Mouse (Mus musculus) limb, embryonic 11.5 days (tissue): ENCODE measurements around the gene Echdc3. TPM values are rescaled to one million over a fixed set of nuclear protein-coding genes. Genes with fewer than 3 reads are reported as not detected.
A peak's percentile ranks its signal among the peaks of the same experiment; 100 is the strongest.

Source experiments
- ATAC-seq: fragments of 200-750 bp; cut with Nextera tagmentation; 2 replicates; pipeline ENCODE4 v1.8.0; 2017; ENCODE audit warnings: low read depth; ENCODE audit not compliant: insufficient number of reproducible peaks, low FRiP score, low TSS enrichment
- DNase-seq: peaks from one replicate; pipeline ENCODE4 v3.0.0-alpha.2; 2015; ENCODE audit warnings: low spot score
- H3K27ac ChIP-seq: fragments of 300-500 bp; sonication (generic); replicated peaks from 2 replicates; pipeline ENCODE4 v1.5.1; 2014; ENCODE audit warnings: low read depth, mild to moderate bottlenecking, low read length
- H3K27me3 ChIP-seq: fragments of 300-500 bp; sonication (generic); 2 replicates; pipeline ENCODE4 v1.6.1; 2014; ENCODE audit warnings: mild to moderate bottlenecking, low read length, mixed read lengths; ENCODE audit not compliant: control insufficient read depth, insufficient read depth
- H3K36me3 ChIP-seq: fragments of 300-500 bp; sonication (generic); 2 replicates; pipeline ENCODE4 v1.6.1; 2014; ENCODE audit warnings: mild to moderate bottlenecking, low read length, moderate library complexity, mixed read lengths; ENCODE audit not compliant: control insufficient read depth, insufficient read depth
- H3K4me1 ChIP-seq: fragments of 300-500 bp; sonication (generic); 2 replicates; pipeline ENCODE4 v1.6.1; 2014; ENCODE audit warnings: low read length, mixed read lengths; ENCODE audit not compliant: control insufficient read depth, insufficient read depth
- H3K4me2 ChIP-seq: fragments of 300-500 bp; sonication (generic); 2 replicates; pipeline ENCODE4 v1.6.1; 2014; ENCODE audit warnings: low read depth, mild to moderate bottlenecking, moderate library complexity; ENCODE audit not compliant: severe bottlenecking
- H3K4me3 ChIP-seq: fragments of 300-500 bp; sonication (generic); 2 replicates; pipeline ENCODE4 v1.5.1; 2014; ENCODE audit warnings: low read depth, low read length
- H3K9ac ChIP-seq: fragments of 300-500 bp; sonication (generic); 2 replicates; pipeline ENCODE4 v1.6.1; 2014; ENCODE audit warnings: mild to moderate bottlenecking, low read length
- H3K9me3 ChIP-seq: fragments of 300-500 bp; sonication (generic); 2 replicates; pipeline ENCODE4 v1.6.1; 2016; ENCODE audit warnings: low read length; ENCODE audit not compliant: control insufficient read depth
- WGBS: fragments of 180-500 bp; shearing (Covaris S2); extraction: QIAGEN DNeasy Blood & Tissue Kit; methylation state at CpG from one replicate; pipeline ENCODE4 v1.1.7; 2014; 5-methylcytosine and 5-hydroxymethylcytosine counted together
- polyA plus RNA-seq: library from polyadenylated mRNA; unstranded; fragments of >200 nt; fragmentation: Nextera tagmentation; extraction: Ambion mirVana; gene quantifications from 2 replicates; pipeline ENCODE4 v1.2.1, GENCODE M21; 2014

Gene Echdc3
- polyA plus RNA-seq, 1 experiment from 2014 or later = 2.7 TPM

GRCm38 (mm10) chr2:6209746-6210145 is 3.1 kb downstream of the Echdc3 start:
- 82% methylated on average over 3 of the region's 3 CpGs for WGBS
- Histone ChIP-seq H3K9ac (no peak overlapping the region), H3K4me1 (peaks cover 10% of the 10 kb centered on the region; the same call in 1 of the 2 replicates), H3K27me3 (no peaks in the 10 kb centered on the region), H3K4me2 (no peak overlapping the region), H3K36me3 (no peaks in the 10 kb centered on the region), H3K27ac (no peak overlapping the region), H3K4me3 (no peak overlapping the region), H3K9me3 (no peaks in the 10 kb centered on the region)
- DNase-seq (no peak), ATAC-seq (no peak)

GRCm38 (mm10) chr2:6209116-6209515 is 3.7 kb downstream of the Echdc3 start:
- H3K4me3 ChIP-seq = no peak overlapping the region
- 81% methylated on average over 11 of the region's 11 CpGs for WGBS
- no peak overlapping the region for H3K27ac ChIP-seq
- no peaks in the 10 kb centered on the region for H3K36me3 ChIP-seq
- H3K4me1 ChIP-seq = peaks cover 10% of the 10 kb centered on the region; the same call in 1 of the 2 replicates
- no peak overlapping the region for H3K9ac ChIP-seq
- no peaks in the 10 kb centered on the region for H3K9me3 ChIP-seq
- no peak overlapping the region for H3K4me2 ChIP-seq
- ATAC-seq (no peak), DNase-seq (no peak)
- H3K27me3 ChIP-seq = no peaks in the 10 kb centered on the region

GRCm38 (mm10) chr2:6207736-6208135 is 5.1 kb downstream of the Echdc3 start:
- 87% methylated on average over 2 of the region's 2 CpGs for WGBS
- H3K27ac ChIP-seq = no peak overlapping the region
- H3K4me2 ChIP-seq = no peak overlapping the region
- no peak overlapping the region for H3K9ac ChIP-seq
- H3K9me3 ChIP-seq = no peaks in the 10 kb centered on the region
- no peaks in the 10 kb centered on the region for H3K36me3 ChIP-seq
- no peak for ATAC-seq
- no peak overlapping the region for H3K4me3 ChIP-seq
- peaks cover 10% of the 10 kb centered on the region; the same call in 1 of the 2 replicates for H3K4me1 ChIP-seq
- H3K27me3 ChIP-seq = no peaks in the 10 kb centered on the region
- no peak for DNase-seq

GRCm38 (mm10) chr2:6196363-6196973 is 16.4 kb downstream of the Echdc3 start:
- DNase-seq (no peak), ATAC-seq (no peak)
- Histone ChIP-seq H3K4me2 (no peak overlapping the region), H3K9ac (no peak overlapping the region), H3K4me1 (peaks cover 6% of the 10 kb centered on the region), H3K36me3 (no peaks in the 10 kb centered on the region), H3K4me3 (no peak overlapping the region), H3K27me3 (no peaks in the 10 kb centered on the region), H3K9me3 (no peaks in the 10 kb centered on the region), H3K27ac (no peak overlapping the region)
- 56% methylated on average over 9 of the region's 10 CpGs for WGBS

- H3K27ac ChIP-seq = no peak overlapping the region
- no peak for DNase-seq
- no peaks in the 10 kb centered on the region for H3K27me3 ChIP-seq
- H3K4me2 ChIP-seq = no peak overlapping the region
- 60% methylated on average over 15 of the region's 15 CpGs for WGBS
- no peak overlapping the region for H3K9ac ChIP-seq
- H3K4me1 ChIP-seq = peaks cover 6% of the 10 kb centered on the region
- ATAC-seq = no peak
- H3K4me3 ChIP-seq = no peak overlapping the region
- no peaks in the 10 kb centered on the region for H3K36me3 ChIP-seq
- H3K9me3 ChIP-seq = no peaks in the 10 kb centered on the region
These were observed 17.2 kb downstream of the Echdc3 start for GRCm38 (mm10) chr2:6195468-6196239.

GRCm38 (mm10) chr2:6194497-6194896 is 18.3 kb downstream of the Echdc3 start:
- ATAC-seq = no peak
- 82% methylated on average over 7 of the region's 7 CpGs for WGBS

GRCm38 (mm10) chr2:6193591-6193973 is 19.3 kb downstream of the Echdc3 start:
- no peak overlapping the region for H3K4me2 ChIP-seq
- ATAC-seq (no peak), DNase-seq (no peak)
- 68% methylated on average over 10 of the region's 10 CpGs for WGBS
- H3K27ac ChIP-seq = no peak overlapping the region
- H3K9ac ChIP-seq = no peak overlapping the region
- H3K4me1 ChIP-seq = peaks cover 6% of the 10 kb centered on the region
- H3K9me3 ChIP-seq = no peaks in the 10 kb centered on the region
- H3K36me3 ChIP-seq = no peaks in the 10 kb centered on the region
- H3K4me3 ChIP-seq = no peak overlapping the region
- H3K27me3 ChIP-seq = no peaks in the 10 kb centered on the region

More at GRCm38 (mm10) chr2:6194497-6194896, 18.3 kb downstream of the Echdc3 start:
- Histone ChIP-seq H3K9me3 (no peaks in the 10 kb centered on the region), H3K4me2 (no peak overlapping the region), H3K9ac (no peak overlapping the region), H3K27me3 (no peaks in the 10 kb centered on the region), H3K4me3 (no peak overlapping the region), H3K4me1 (peaks cover 6% of the 10 kb centered on the region), H3K27ac (no peak overlapping the region), H3K36me3 (no peaks in the 10 kb centered on the region)
- DNase-seq = no peak

- no peak overlapping the region for H3K27ac ChIP-seq
- no peaks in the 10 kb centered on the region for H3K27me3 ChIP-seq
- no peak overlapping the region for H3K4me3 ChIP-seq
- H3K36me3 ChIP-seq = no peaks in the 10 kb centered on the region
- no peak overlapping the region for H3K9ac ChIP-seq
- WGBS = 75% methylated on average over 20 of the region's 20 CpGs
- peaks cover 6% of the 10 kb centered on the region for H3K4me1 ChIP-seq
- ATAC-seq (peak; percentile 55; the same call in 1 of the 2 replicates), DNase-seq (peak; percentile 78)
- H3K4me2 ChIP-seq = no peak overlapping the region
- H3K9me3 ChIP-seq = no peaks in the 10 kb centered on the region
These were observed 19.8 kb downstream of the Echdc3 start for GRCm38 (mm10) chr2:6192820-6193590.
